Mouse (Mus musculus): Measurements from ENCODE around the gene Pxn.
A peak's percentile ranks its signal among the peaks of the same experiment; 100 is the strongest.

Gene Pxn

GRCm38 (mm10) chr5:115506454-115507201, at the start of gene Pxn:
Gene Pxn, plus strand, starts transcription at chr5:115506676.
- DNase-seq = peak; percentile 91

DNA sequence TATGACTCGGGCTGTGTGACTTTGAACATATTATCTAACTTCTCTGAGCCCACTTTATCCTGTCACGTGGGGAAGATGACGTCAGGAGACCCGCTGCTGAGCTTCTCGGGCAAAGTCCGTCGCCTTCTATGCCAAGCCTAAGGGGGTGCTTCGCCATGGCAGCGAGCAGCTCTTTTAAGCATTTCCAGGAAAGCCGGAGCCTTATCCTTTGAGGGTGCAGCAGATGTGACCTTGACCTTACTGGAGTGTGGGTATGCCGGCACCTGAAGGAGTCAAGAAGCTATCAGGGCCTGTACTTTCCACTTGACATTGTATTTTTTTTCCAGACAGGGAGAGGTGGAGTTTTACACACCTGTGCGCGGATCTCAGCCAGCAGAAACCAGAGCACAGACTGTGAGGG, 47.6 kb upstream of the Pxn start:
- no peak for DNase-seq

- DNase-seq = no peak
Observed at GRCm38 (mm10) chr5:115464408-115465115, 41.9 kb upstream of the Pxn start.

GRCm38 (mm10) chr5:115465642-115466420, 40.6 kb upstream of the Pxn start, which contains the start of gene Pla2g1b:
Gene Pla2g1b, plus strand, starts transcription at chr5:115466262.
- DNase-seq = no peak

GRCm38 (mm10) chr5:115469791-115470190, 36.7 kb upstream of the Pxn start:
- no peak for DNase-seq

- DNase-seq = peak; percentile 47
Observed at GRCm38 (mm10) chr5:115470766-115471531, 35.5 kb upstream of the Pxn start.

DNA sequence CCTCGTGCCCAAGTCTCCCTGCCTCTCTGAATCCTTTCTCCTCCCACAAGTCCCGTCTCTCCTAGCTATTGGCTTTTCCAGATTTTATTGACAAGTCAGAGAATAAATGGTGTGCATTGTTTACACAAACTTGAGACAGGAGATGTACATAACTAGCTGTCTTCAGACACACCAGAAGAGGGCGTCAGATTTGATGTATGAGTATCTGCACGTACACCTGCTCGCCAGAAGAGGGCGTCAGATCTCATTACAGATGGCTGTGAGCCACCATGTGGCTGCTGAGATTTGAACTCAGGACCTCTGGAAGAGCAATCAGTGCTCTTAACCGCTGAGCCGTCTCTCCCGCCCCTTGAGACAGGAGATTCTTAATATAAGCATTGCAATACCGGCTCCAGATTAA, 33.3 kb upstream of the Pxn start:
- DNase-seq = no peak

DNA sequence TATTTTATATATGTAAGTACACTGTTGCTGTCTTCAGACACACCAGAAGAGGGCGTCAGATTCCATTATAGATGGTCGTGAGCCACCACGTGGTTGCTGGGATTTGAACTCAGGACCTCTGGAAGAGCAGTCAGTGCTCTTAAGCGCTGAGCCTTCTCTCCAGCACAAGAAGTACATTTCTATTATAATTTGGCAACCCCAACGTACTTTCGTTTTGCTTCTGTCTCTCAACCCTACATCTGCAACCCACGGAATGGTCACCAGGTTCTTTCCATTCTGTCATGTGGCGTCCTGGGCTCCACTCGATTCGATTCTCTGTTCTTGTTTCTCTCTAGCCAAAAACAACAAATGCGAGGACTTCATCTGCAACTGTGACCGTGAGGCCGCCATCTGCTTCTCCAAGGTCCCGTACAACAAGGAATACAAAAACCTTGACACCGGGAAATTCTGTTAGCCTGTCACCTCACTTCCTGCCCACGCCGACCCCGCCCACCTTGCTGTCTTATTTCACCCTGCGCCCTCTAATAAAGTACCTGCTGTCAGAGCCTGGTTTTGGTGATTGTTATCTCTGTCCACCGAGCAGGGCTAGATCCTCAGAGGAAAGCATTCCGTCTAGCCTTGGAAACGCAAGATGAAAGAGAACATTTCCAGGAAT, 32.2 kb upstream of the Pxn start:
- DNase-seq = no peak

- DNase-seq = peak; percentile 36
Observed at GRCm38 (mm10) chr5:115475337-115476106, 31.0 kb upstream of the Pxn start.

GRCm38 (mm10) chr5:115476107-115476727, 30.3 kb upstream of the Pxn start:
- DNase-seq = no peak

DNA sequence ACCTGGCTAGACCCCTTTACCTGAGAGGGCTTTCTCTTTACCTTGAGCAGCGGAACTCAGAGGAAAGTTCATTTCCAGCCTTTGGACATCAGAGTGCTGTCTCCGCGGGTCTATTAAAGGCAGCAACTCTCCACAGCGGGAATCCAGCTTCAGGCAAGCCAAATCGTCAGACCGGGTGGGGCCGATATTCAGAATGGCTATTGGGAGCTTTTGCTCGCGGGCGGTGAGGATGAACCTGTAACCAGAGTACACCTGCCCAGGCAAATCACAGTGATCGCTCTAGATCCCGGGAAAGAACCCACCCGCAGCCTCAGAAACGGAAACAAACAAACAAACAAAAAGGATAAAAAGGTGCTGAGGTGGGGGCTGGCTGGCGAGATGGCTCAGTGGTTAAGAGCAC, 26.9 kb upstream of the Pxn start:
- no peak for DNase-seq

GRCm38 (mm10) chr5:115480101-115480500, 26.4 kb upstream of the Pxn start:
- no peak for DNase-seq

- no peak for DNase-seq
Observed at GRCm38 (mm10) chr5:115482390-115483265, 23.8 kb upstream of the Pxn start.

DNA sequence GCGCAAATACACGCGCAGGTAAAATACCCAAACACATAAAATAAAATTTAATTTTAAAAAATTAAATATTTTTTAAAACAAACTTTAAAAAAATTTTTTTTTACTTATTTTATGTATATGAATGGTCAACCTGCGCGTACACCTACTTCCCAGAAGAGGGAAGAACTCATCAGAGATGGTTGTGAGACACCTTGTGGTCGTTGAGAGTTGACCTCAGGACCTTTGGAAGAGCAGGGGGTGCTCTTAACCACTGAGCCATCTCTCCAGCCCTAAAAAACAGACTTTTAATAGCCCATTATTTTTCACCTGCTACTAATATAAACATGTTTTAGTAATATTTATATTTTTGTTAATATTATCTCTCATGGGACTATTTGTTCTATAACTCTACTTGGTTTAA, 23.1 kb upstream of the Pxn start:
- no peak for DNase-seq

GRCm38 (mm10) chr5:115483947-115484920, 22.2 kb upstream of the Pxn start, which contains the start of gene Sirt4:
Gene Sirt4, minus strand, starts transcription at chr5:115484725.
- DNase-seq = peak; percentile 66

DNA sequence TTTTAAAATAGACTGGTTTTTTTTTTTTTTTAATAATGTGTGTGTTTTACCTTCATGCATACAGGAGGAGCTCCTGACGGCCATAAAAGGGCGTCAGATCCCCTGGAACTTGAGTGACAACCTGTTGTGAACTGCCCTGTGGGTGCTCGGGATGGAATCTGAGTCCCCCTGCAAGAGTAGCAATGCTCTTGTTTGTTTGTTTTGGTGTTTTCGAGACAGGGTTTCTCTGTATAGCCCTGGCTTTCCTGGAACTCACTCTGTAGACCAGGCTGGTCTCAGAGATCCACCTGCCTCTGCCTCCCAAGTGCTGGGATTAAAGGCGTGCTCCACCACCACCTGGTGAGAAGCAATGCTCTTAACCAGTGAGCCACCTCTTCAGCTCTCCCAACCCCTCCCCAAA, 21.5 kb upstream of the Pxn start:
- DNase-seq = no peak

- DNase-seq = no peak
Observed at GRCm38 (mm10) chr5:115485489-115486205, 20.8 kb upstream of the Pxn start.

- DNase-seq = no peak
Observed at GRCm38 (mm10) chr5:115486726-115487125, 19.8 kb upstream of the Pxn start.
